Mouse (Mus musculus): ENCODE measurements around the gene Ccdc124.

Gene Ccdc124

DNA sequence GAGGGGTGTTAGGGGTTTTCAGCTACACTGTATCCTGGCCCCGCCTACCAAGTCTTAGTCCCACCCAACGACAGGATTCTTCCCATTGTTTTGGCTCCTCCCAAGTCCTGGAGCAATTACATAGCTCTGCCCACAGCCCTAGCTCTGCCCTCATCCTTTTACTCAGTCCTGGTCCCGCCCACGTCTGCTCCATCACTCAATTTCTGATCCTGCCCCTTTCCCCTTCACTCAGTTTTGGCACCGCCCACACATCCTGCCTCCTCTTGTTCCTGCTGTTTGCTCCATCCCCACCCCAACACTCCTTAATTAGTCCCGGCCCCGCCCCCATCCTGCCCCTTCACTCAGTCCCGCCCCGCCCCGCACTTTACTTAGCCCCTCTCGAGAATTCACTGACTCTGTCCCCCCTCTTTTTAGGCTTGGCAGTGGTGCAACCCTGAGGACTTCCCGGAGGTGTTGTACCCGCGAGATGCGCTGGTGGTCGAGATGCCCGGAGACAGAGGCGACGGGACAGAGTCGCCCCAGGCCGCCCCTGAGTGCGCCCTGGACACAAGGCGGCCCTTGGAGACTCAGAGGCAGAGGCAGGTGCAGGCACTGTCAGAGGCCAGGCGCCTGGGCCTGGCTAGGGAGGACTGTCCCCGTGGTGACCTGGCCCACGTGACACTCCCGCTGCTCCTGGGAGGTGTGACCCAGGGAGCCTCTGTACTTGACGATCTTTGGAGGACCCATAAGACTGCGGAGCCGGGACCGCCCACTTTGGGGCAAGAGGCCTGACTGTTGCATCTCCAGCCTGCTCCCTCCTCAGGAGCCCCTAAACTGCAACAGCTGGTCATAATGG lies 53.4 kb downstream of the Ccdc124 start:
- DNase-seq: peak; percentile 86 to 92

All from kidney, postnatal 4 days (tissue).